8 mouse cellular contexts compared by ENCODE assay signal in genomic region chr9:106821618-106822380, GRCm38 (mm10). TPM values are rescaled to one million over a fixed set of nuclear protein-coding genes. Genes with fewer than 3 reads are reported as not detected.
DNase-seq lines count a peak whose midpoint lies in the region; ATAC-seq lines count a peak whose summit lies in the region.

Dcaf1 (plus strand) TSS chr9:106821874.

- no peaks in the 10 kb centered on the region for H3K27me3 ChIP-seq in hindbrain, embryonic 14.5 days (ENCODE audit: control insufficient read depth, insufficient read depth, low read length)

- peak within 1 kb of the TSS; percentile 82 for H3K9ac ChIP-seq in hindbrain, embryonic 14.5 days

- H3K4me3 ChIP-seq in hindbrain, embryonic 14.5 days (replicated peaks; ENCODE audit: low read length), result peak within 1 kb of the TSS; percentile 78

- DNase-seq in R1 (ENCODE audit: low read depth, low spot score), result peak; percentile 99
- DNase-seq in cerebellum, postnatal 25 days, result peak; percentile 88 to 96
- peak; percentile 75 to 80 for DNase-seq in frontal cortex, postnatal 25 days (ENCODE audit: low spot score in 2 of 2)
- peak; percentile 99 for DNase-seq in hindbrain, embryonic 14.5 days (ENCODE audit: low spot score)
- peak; percentile 88 for DNase-seq in layer of hippocampus, postnatal 36 days
- DNase-seq in lung, postnatal 36 days, result peak; percentile 99
- DNase-seq in retina, postnatal 1 day, result peak; percentile 99
- peak; percentile 59 to 90 for DNase-seq in urinary bladder, adult 18-20 months (ENCODE audit: low spot score in 2 of 2)

- under 1% methylated on average over 65 of the region's 71 CpGs for WGBS in hindbrain, embryonic 14.5 days

- peak; percentile 97 for ATAC-seq in hindbrain, embryonic 14.5 days (ENCODE audit: low FRiP score)

- H3K27ac ChIP-seq in hindbrain, embryonic 14.5 days, result peak within 1 kb of the TSS; percentile 90

- H3K9me3 ChIP-seq in hindbrain, embryonic 14.5 days (ENCODE audit: control insufficient read depth, low read length), result no peaks in the 10 kb centered on the region

- H3K36me3 ChIP-seq in hindbrain, embryonic 14.5 days (replicated peaks; ENCODE audit: control insufficient read depth, insufficient read depth), result no peaks in the 10 kb centered on the region

- peaks cover 7% of the 10 kb centered on the region; the same call in 1 of the 2 replicates for H3K4me1 ChIP-seq in hindbrain, embryonic 14.5 days (replicated peaks; ENCODE audit: control insufficient read depth, insufficient read depth, low read length)

- H3K4me2 ChIP-seq in hindbrain, embryonic 14.5 days (replicated peaks), result peak within 1 kb of the TSS; percentile 85

RNA-seq across cellular contexts. Expression of gene Dcaf1, which starts in this region (rescaled TPM):
- polyA plus RNA-seq in hindbrain, embryonic 14.5 days (2014; fragmentation: Nextera tagmentation; extraction: Ambion mirVana), result 18.1 and 18.8 TPM in 2 replicates
- total RNA-seq in layer of hippocampus, postnatal 36 days (2021), result 10 to 100 TPM; 31.6 to 44.6 TPM

Comparison
In these comparisons a context has a peak if more than half of its experiments do, and no peak if none do; other contexts are left out.
1. Peak in every context shown above with its lines: DNase-seq, ATAC-seq, H3K4me3 ChIP-seq and H3K27ac ChIP-seq.